Mouse (Mus musculus) bone marrow macrophage, adult 2 months (primary cell): ENCODE measurements at regions not wholly inside any gene's neighbourhood (a gene's known extent, or its start where the extent isn't known, plus 50 kb on each side); places are given as distances from the start of the nearest gene placed in this dataset.

ENCODE experiments used
- H3K27ac ChIP-seq: 2 replicates; pipeline ENCODE4 v1.5.1; 2012; ENCODE audit warnings: low read depth, low read length; ENCODE audit not compliant: insufficient read depth
- H3K4me1 ChIP-seq: 2 replicates; pipeline ENCODE4 v1.6.1; 2012; ENCODE audit warnings: low read length; ENCODE audit not compliant: control insufficient read depth, insufficient read depth
- H3K4me3 ChIP-seq: 2 replicates; pipeline ENCODE4 v1.5.1; 2012; ENCODE audit warnings: mild to moderate bottlenecking, low read length, moderate library complexity; ENCODE audit not compliant: insufficient read depth
- CTCF ChIP-seq: IDR thresholded peaks from 2 replicates; pipeline ENCODE4 v1.5.1; 2012; ENCODE audit warnings: low read depth, mild to moderate bottlenecking, low read length, moderate library complexity
- POLR2A ChIP-seq: IDR thresholded peaks from 2 replicates; pipeline ENCODE4 v1.6.1; 2012; ENCODE audit warnings: mild to moderate bottlenecking, low read depth, low read length, borderline replicate concordance

DNA sequence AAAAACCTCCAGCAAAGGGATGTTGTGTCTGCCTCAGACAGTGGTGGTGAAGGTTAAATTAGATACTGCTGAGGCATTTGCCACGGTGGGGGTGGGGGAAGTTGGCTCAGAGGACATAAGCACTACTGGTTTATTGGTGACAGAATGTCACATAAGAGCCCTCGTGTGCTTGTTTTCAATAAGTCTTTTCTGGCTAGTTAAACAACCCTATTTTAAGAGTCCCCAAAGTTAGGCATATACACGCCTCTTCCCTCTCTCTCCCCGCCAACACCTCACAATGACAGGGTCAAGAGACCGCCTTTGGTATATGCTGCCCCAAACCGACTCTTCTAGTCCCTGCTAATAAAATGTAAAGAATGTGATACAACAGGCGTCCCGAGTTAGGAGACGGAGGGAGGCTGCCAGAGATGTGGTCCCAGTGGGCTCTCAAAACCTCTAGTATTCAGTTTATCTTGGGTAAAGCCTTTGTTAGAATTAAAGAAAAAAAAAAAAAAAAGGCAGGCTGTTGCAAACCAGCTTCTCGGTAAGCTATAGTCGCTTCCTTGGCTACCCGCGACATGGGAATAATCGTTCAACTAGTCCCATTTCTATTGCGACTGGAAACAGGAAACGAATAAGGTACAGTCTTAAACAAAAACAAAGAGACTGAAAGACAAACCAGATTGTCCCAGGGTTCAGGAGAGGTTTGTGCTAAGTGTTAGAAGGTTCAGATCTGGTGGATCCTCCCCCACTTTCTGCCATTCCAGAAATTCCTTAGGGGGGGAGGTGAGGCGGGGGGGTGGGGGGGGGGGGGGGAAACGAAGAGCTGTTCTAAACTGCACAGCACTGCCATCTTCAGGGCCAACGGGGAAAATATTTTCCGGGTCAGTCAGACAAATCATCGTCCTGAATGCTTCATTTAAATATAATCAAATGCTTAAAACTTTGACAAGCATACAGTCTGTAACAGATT lies 176.5 kb upstream of the Tank start:
- peaks cover 5% of the 10 kb centered on the region; the same call in 1 of the 2 replicates for H3K4me1 ChIP-seq
- H3K4me3 ChIP-seq, result peak overlapping the region; percentile 38; the same call in 1 of the 2 replicates
- TF ChIP-seq POLR2A (no peak), CTCF (no peak)
- H3K27ac ChIP-seq, result no peak overlapping the region

DNA sequence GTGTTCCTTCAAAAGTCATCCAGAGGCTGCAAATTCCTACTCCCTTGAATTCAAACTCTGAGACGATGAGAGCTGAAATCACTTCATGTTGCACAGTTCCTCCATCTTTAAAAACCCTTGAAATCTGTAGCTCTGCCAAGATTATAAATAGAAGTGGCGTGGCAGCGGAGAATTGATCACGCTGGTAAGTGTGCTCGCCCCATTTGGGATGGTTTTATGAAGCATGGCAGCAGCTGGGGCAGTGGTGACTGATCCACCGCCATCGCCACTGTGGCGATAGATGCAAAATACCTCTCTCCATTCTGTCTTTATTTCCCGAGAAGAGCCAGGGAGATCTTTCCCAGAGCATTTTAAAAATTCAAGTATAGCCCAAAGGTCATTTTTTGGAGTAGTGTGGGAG lies 179.8 kb upstream of the Tank start:
- TF ChIP-seq CTCF, result no peak
- no peak for TF ChIP-seq POLR2A
- Histone ChIP-seq H3K4me1 (peaks cover 5% of the 10 kb centered on the region; the same call in 1 of the 2 replicates), H3K27ac (no peak overlapping the region)

DNA sequence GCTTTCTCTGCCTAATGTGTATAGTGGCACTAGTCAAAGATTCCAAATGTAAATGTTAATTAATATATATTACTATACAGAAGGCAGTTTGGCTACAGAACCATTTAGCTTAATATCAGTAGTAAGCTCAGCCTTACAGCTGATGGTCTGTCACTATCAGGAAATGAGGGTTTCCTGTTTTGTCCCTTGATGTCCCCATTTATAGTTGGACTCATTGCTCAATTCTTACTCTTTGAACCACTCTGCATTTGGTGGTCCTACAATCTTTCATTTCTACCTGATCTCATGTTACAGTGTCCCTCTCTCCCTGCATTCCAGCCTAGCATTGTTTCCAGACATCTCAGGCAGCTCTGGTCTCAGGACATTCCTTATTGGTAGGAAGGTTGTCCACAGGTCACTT lies 188.8 kb upstream of the Tank start:
- no peak overlapping the region for H3K27ac ChIP-seq
- TF ChIP-seq POLR2A, result no peak
- TF ChIP-seq CTCF, result no peak
- peaks cover 5% of the 10 kb centered on the region for H3K4me1 ChIP-seq
- H3K4me3 ChIP-seq, result no peak overlapping the region

More for the DNA sequence above, 179.8 kb upstream of the Tank start:
- no peak overlapping the region for H3K4me3 ChIP-seq

DNA sequence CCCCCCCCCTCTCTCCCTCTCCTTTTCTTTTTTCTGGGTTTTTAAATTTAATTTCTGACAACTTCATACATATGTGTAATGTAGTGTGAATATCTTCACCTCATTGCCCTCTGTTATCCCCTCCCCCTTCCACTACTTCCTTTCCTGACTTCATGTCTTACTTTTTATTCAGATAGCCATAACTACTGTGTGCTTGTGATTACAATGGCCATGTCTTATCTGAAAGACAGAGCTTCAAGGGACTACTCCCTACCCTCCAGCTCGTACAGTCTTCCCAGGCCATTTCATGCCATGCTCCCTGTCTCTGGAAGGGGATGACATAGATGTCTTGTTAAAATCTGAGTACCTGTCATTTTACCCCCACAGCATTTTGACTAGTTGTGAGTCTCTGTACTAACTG lies 189.2 kb upstream of the Tank start:
- no peak for TF ChIP-seq POLR2A
- H3K27ac ChIP-seq, result no peak overlapping the region
- H3K4me3 ChIP-seq, result no peak overlapping the region
- peaks cover 5% of the 10 kb centered on the region for H3K4me1 ChIP-seq

DNA sequence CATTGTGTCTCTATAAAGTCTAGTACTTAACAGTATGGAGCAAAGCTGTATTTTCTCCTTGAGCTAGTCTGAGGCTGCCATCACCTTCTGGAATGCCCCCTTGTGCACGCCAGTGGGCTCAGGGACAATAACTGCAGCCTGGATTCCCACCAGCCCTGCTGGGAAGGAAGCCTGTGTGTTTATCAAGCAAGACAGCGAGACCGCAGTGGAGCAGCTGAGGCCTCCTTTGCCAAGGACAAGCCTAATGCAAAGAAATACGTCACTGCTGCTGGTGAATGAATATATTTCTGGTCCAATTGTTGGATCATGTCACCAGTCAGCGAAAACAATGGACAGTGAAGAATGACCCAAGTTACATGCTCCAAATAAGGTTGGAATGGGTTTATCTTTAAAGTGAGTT lies 190.8 kb upstream of the Tank start:
- no peak overlapping the region for H3K4me3 ChIP-seq
- no peak overlapping the region for H3K27ac ChIP-seq
- TF ChIP-seq POLR2A, result no peak
- TF ChIP-seq CTCF, result no peak
- H3K4me1 ChIP-seq, result peaks cover 5% of the 10 kb centered on the region

DNA sequence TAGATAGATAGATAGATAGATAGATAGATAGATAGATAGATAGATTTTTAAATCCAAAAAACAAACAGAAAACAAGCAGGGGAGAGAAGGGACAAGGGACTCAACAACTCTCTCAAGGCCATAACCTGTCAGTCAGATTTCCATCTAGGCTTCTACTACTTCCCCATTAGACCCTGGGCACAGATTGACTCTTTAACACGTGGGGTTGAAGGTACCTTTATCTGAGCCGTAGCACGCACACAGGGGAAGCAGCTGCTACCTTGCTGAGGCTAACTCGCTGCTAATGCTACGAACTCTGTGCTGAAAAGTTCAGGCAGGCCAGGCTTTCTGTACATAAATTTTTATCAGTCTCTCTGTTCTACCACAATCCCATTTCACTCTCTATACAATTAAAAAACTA lies 191.4 kb upstream of the Tank start:
- Histone ChIP-seq H3K4me1 (peaks cover 5% of the 10 kb centered on the region), H3K4me3 (no peak overlapping the region), H3K27ac (no peak overlapping the region)
- TF ChIP-seq POLR2A (no peak), CTCF (no peak)

DNA sequence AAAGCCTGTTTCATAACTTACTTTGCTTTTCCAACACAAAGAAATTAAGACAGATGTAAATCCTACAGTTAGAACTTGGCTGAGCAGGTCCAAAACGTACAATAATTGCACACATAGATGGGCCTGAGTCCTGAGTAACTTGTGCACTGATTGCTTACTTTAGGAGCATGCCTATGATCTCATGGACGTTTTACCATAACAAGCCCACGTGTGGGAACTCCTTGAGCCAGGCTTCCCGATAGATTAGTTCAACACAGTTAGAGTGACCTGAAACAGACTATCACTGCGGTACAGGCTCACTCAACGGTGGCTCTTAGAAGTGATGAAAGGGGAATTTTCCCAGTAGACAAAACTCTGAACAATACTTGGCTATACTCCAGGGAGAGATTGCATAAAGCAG lies 193.9 kb upstream of the Tank start:
- TF ChIP-seq CTCF (no peak), POLR2A (no peak)
- H3K4me3 ChIP-seq, result no peak overlapping the region
- peaks cover 2% of the 10 kb centered on the region; the same call in 1 of the 2 replicates for H3K4me1 ChIP-seq
- H3K27ac ChIP-seq, result no peak overlapping the region

DNA sequence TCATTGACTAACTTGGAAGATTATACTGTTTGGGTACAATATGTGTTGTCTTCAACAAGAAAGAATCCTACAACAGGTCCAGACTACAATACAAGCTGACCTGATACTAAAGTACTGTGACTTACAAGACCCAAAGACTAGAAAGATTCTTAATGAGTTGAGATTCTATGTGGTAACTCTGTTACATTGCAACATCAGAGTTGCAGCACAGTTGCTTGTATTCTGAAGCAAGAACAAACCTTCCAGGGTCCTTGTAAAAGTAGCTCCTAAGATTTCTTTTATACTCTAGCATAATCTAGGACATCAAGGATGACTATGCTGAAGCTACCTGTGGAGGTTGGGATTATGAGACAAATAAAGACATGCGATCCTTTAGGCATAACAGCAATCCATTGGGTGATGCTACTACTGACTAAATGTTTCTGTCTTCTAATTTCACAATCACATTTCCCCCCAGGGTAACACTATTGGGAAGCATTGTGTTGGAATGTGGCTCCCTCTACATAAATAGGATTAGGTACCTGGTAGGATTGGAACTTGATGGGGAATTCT lies 194.6 kb upstream of the Tank start:
- H3K4me1 ChIP-seq, result no peaks in the 10 kb centered on the region
- no peak for TF ChIP-seq POLR2A
- no peak for TF ChIP-seq CTCF

DNA sequence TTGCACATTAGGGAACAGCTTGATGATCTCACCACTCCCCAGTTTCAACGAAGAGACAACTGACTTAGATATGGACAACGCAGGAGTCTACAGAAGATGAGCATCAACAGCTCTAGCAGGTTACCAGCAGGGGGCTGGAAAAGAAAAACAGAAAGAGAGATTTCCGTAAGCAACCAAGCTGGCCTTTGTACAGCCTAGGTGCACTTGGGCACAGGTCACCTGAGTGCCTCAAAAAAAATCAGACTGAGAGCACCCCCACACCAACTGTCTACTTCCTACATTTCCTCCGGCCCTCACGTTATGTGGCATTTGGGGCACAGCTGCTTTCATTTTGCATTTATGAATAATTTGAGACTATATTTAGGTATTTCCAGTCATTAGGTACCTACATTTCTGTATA lies 199.3 kb upstream of the Tank start:
- Histone ChIP-seq H3K27ac (no peak overlapping the region), H3K4me3 (no peak overlapping the region), H3K4me1 (no peaks in the 10 kb centered on the region)
- TF ChIP-seq POLR2A (no peak), CTCF (no peak)

More for the DNA sequence above, 194.6 kb upstream of the Tank start:
- no peak overlapping the region for H3K27ac ChIP-seq
- no peak overlapping the region for H3K4me3 ChIP-seq

DNA sequence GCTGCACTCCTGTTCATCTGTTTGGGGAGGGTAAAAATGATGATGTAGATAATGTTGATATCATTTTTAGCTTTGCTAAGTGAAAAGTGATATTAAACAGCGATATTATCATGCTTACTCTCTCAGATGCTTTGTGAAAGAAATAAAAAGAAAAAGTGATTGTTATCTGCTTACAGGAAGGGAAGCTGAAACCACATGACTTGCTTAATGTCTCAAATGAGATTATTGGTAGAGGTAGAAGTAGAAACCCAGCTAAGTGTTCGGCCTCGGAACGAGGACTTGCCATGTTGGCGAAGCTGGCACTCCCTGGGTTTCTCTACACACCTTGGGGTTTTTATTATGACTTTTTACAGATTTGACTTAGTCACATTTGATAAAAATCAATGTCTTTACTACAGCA lies 200.1 kb upstream of the Tank start:
- Histone ChIP-seq H3K4me1 (no peaks in the 10 kb centered on the region), H3K4me3 (no peak overlapping the region), H3K27ac (no peak overlapping the region)
- TF ChIP-seq POLR2A (no peak), CTCF (no peak)
